Mouse (Mus musculus) MEL (cell line): ENCODE results near the gene Wnt1.

Experiments
- CTCF ChIP-seq, 3 experiments: IDR thresholded peaks in 2 of 3; conservative IDR thresholded peaks in 1 of 3; 2 replicates each; pipeline ENCODE4 v1.5.1; 2011 to 2012; ENCODE audit warnings: low read length in 3 of 3, low read depth in 2 of 3, mild to moderate bottlenecking in 2 of 3, improper control_type of control experiment in 1 of 3, inconsistent platforms in 1 of 3, mixed read lengths in 1 of 3, moderate library complexity in 1 of 3; ENCODE audit not compliant: control insufficient read depth in 1 of 3, insufficient read depth in 1 of 3, poor library complexity in 1 of 3, severe bottlenecking in 1 of 3
- ELF1 ChIP-seq: IDR thresholded peaks from 2 replicates; pipeline ENCODE4 v1.6.1; 2014; ENCODE audit warnings: low read depth, mild to moderate bottlenecking, inconsistent platforms, low read length, improper control_type of control experiment, moderate library complexity
- EP300 ChIP-seq, 2 experiments: IDR thresholded peaks; 2 replicates each; pipeline ENCODE4 v1.6.1; 2011; ENCODE audit warnings: improper control_type of control experiment in 2 of 2, low read length in 2 of 2, low read depth in 1 of 2, mild to moderate bottlenecking in 1 of 2
- MAZ ChIP-seq: IDR thresholded peaks from 2 replicates; pipeline ENCODE4 v1.6.1; 2012; ENCODE audit warnings: low read depth, mild to moderate bottlenecking, inconsistent platforms, low read length, improper control_type of control experiment
- NRF1 ChIP-seq: IDR thresholded peaks from 2 replicates; pipeline ENCODE4 v1.6.1; 2014; ENCODE audit warnings: low read depth, mild to moderate bottlenecking, inconsistent platforms, low read length, improper control_type of control experiment, moderate library complexity; ENCODE audit not compliant: poor library complexity, insufficient read depth, severe bottlenecking
- POLR2A ChIP-seq, 2 experiments: IDR thresholded peaks; 2 replicates each; pipeline ENCODE4 v1.6.1; 2011 to 2012; ENCODE audit warnings: low read length in 2 of 2, mild to moderate bottlenecking in 2 of 2, control low read depth in 1 of 2, improper control_type of control experiment in 1 of 2, low read depth in 1 of 2, moderate library complexity in 1 of 2; ENCODE audit not compliant: control insufficient read depth in 1 of 2, insufficient read depth in 1 of 2, poor library complexity in 1 of 2
- UBTF ChIP-seq: IDR thresholded peaks from 2 replicates; pipeline ENCODE4 v1.6.1; 2012; ENCODE audit warnings: low read depth, mild to moderate bottlenecking, inconsistent platforms, low read length, improper control_type of control experiment, moderate library complexity, borderline replicate concordance; ENCODE audit not compliant: insufficient read depth

DNA sequence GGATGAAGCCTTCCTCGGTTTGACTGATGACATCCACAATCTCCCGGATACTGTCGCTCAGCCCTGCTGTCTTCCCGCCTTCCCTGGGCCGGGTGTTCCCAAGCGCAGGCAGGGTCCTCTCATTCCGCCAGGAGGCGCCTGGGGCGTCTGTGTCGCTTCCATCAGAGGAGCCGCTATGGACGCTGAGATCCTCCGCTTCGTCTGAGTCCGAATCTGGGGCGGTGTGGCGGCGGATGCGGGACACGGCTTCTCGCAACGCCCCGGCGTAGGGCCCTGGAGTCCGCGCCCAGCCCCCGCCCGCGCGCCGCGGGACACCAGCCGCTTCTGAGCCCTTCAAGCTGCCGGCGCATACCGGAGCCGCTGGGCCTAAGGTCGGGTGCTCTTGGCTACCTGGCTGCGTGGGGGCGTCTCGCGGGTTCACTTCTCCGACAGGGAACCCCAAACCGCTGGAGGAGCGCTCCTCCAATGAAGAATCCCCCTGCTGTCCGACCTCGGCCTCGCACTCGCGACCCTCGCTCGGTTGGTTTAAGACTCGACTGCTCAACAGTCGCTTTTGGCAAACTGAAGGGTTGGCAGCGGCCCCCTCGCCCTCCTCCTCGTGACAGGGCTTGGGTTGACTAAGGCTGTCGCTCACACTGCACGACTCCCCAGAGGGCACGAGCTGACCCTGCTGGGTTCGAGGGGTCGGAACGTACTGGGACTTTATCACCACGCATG, 15.8 kb downstream of the Wnt1 start:
- TF ChIP-seq CTCF (IDR thresholded peaks at IDR 0.05 in 2 of 3, conservative IDR thresholded peaks at IDR 0.05 in 1 of 3; ENCODE audit: control insufficient read depth in 1 of 3, insufficient read depth in 1 of 3, low read depth in 2 of 3, low read length in 3 of 3, poor library complexity in 1 of 3, severe bottlenecking in 1 of 3) (peak in 2 of 3 experiments; percentile 44 to 53; a peak in 5 of 6 replicates), POLR2A (IDR thresholded peaks at IDR 0.05; ENCODE audit: control insufficient read depth in 1 of 2, insufficient read depth in 1 of 2, low read depth in 1 of 2, low read length in 2 of 2, poor library complexity in 1 of 2) (peak in 1 of 2 experiments; percentile 48; a peak in 1 of 4 replicates), EP300 (IDR thresholded peaks at IDR 0.05; ENCODE audit: low read depth in 1 of 2, low read length in 2 of 2) (no peak), UBTF (no peak), ELF1 (no peak), MAZ (no peak), NRF1 (no peak)
